Mouse (Mus musculus) testis, adult 2 months (tissue): ENCODE data around the gene Copz1.

Experiments
- CTCF ChIP-seq: fragments of 200-500 bp; IDR thresholded peaks from 2 replicates; pipeline ENCODE4 v1.5.1; 2012; ENCODE audit warnings: low read depth, mild to moderate bottlenecking, inconsistent platforms, low read length, moderate library complexity; ENCODE audit not compliant: control insufficient read depth, insufficient read depth, insufficient replicate concordance
- POLR2A ChIP-seq: fragments of 200-500 bp; IDR thresholded peaks from 2 replicates; pipeline ENCODE4 v1.6.1; 2012; ENCODE audit warnings: low read depth, mild to moderate bottlenecking, inconsistent platforms, low read length, moderate library complexity; ENCODE audit not compliant: control insufficient read depth

GRCm38 (mm10) chr15:103227572-103227971 is 44.9 kb upstream of the Copz1 start:
- TF ChIP-seq CTCF (no peak), POLR2A (no peak)
